Mouse (Mus musculus): Measurements from ENCODE around the gene Arhgdia. TPM values are rescaled to one million over a fixed set of nuclear protein-coding genes. Genes with fewer than 3 reads are reported as not detected.

Gene Arhgdia
- polyA plus RNA-seq, 1 experiment from 2014 or later: 559 TPM

DNA sequence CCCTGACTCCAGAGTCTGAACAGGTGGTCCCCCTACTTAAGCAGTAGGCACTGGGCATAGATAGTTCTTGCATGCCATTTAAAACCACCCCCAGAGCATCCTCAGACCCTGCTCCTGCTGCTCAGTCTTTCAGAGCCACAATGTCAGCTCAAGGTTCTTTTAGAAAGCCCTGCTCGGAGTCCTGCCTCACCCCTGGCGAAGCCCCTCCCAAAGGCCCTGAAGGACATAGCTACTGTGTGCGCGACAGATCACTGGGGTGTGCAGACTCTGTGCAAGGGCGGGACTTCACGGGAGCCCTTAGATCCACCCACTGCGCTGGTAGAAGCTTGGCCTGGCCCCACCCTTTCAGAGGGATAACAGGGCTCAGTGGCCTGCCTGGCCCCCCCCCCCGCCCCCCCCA is 27.8 kb upstream of the Arhgdia start:
- no peak overlapping the region for H3K27ac ChIP-seq
- H3K4me2 ChIP-seq (replicated peaks): peak overlapping the region; percentile 79
- no peaks in the 10 kb centered on the region for H3K27me3 ChIP-seq (replicated peaks)
- WGBS: 35% methylated on average over 8 of the region's 8 CpGs
- H3K9me3 ChIP-seq: no peaks in the 10 kb centered on the region
- peaks cover 24% of the 10 kb centered on the region for H3K4me1 ChIP-seq (replicated peaks)
- peak; percentile 79 for ATAC-seq
- peak overlapping the region; percentile 34; the same call in 1 of the 2 replicates for H3K4me3 ChIP-seq (replicated peaks)
- H3K36me3 ChIP-seq: peaks cover 38% of the 10 kb centered on the region
- H3K9ac ChIP-seq: peak overlapping the region; percentile 54; the same call in 1 of the 2 replicates

GRCm38 (mm10) chr11:120608241-120609034 is 27.0 kb upstream of the Arhgdia start, which contains the start of gene Npb:
Gene Npb (plus strand): TSS chr11:120608477.
- WGBS: 5% methylated on average over 45 of the region's 45 CpGs
- H3K4me2 ChIP-seq (replicated peaks): peak within 1 kb of the TSS; percentile 79
- peak; percentile 42 for ATAC-seq
- H3K36me3 ChIP-seq: peaks cover 33% of the 10 kb centered on the region
- peak within 1 kb of the TSS; percentile 34 for H3K4me3 ChIP-seq (replicated peaks)
- peak within 1 kb of the TSS; percentile 54 for H3K9ac ChIP-seq
- H3K27ac ChIP-seq: 0 out of 2 replicates have a peak within 1 kb of the TSS, but pooled peaks have one; percentile 22
- H3K4me1 ChIP-seq (replicated peaks): peaks cover 21% of the 10 kb centered on the region
- H3K27me3 ChIP-seq (replicated peaks): no peaks in the 10 kb centered on the region
- no peaks in the 10 kb centered on the region for H3K9me3 ChIP-seq

DNA sequence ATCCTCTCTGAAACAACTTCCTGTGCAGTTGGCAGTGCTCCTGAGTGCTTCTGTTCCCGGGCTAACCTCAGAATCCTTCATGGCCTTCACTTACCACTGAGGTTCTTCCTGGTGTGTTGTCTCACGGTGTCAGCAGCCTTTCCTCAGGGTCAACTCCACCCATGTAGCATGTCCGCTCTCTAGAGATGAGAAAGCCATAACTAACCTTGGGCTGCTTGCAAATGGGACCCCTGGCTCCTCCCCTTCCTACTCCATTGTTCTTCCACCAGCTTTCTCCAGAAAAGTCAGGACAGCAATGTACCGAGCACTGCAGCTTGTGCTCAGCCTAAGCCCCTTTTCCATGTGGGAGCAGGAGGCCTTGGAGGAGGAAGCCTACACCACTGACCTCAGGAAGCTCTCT is 25.3 kb upstream of the Arhgdia start:
- WGBS: 76% methylated on average over 4 of the region's 4 CpGs
- H3K36me3 ChIP-seq: peaks cover 17% of the 10 kb centered on the region
- no peak overlapping the region for H3K4me2 ChIP-seq (replicated peaks)
- ATAC-seq: no peak
- H3K27me3 ChIP-seq (replicated peaks): no peaks in the 10 kb centered on the region
- no peak overlapping the region for H3K4me3 ChIP-seq (replicated peaks)
- no peak overlapping the region for H3K27ac ChIP-seq
- H3K9me3 ChIP-seq: no peaks in the 10 kb centered on the region
- H3K9ac ChIP-seq: no peak overlapping the region
- H3K4me1 ChIP-seq (replicated peaks): peaks cover 21% of the 10 kb centered on the region

DNA sequence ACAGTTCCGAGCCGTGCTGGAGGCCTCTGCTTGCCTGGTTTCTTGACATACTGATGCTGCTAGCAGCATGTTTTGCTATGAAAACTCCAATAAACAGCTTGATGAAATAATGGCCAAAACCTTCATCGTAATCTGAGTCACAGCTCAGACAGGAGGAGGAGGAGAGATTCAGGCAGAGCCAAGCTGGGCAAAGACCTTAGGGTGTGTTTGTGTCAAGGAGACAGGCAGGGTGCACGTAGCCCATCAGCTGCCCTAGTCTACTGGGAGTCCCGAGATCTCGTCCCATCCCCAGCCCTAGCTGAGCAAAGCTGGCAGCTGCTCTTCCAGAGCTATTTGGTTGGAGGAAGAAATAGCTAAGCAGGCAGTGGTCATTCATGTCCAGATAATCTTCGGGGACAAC is 24.2 kb upstream of the Arhgdia start:
- H3K36me3 ChIP-seq: peaks cover 15% of the 10 kb centered on the region
- H3K27me3 ChIP-seq (replicated peaks): no peaks in the 10 kb centered on the region
- ATAC-seq: no peak
- H3K4me2 ChIP-seq (replicated peaks): no peak overlapping the region
- no peak overlapping the region for H3K9ac ChIP-seq
- no peaks in the 10 kb centered on the region for H3K9me3 ChIP-seq
- H3K4me3 ChIP-seq (replicated peaks): no peak overlapping the region
- H3K4me1 ChIP-seq (replicated peaks): peaks cover 21% of the 10 kb centered on the region
- WGBS: 88% methylated on average over 7 of the region's 7 CpGs
- H3K27ac ChIP-seq: no peak overlapping the region

DNA sequence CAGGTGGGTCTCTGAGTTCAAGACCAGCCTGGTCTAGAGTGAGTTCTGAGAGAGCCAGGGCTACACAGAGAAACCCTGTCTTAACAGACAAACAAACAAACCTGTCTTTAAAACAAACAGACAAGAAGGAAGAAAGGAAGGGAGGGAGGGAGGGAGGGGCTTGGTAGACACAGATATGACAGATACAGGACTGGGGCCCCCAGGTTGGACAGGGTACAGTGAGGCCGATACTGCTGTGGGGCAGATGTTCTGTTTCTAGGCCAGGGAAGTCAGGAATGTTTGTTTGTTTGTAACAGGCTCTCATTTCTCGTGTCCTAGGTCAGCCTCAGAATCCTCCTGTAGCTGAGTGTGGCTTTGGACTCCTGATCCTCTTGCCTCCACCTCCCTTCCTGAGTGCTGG is 22.1 kb upstream of the Arhgdia start:
- peaks cover 20% of the 10 kb centered on the region for H3K4me1 ChIP-seq (replicated peaks)
- H3K36me3 ChIP-seq: peaks cover 15% of the 10 kb centered on the region; the same call in 1 of the 2 replicates
- no peak overlapping the region for H3K4me3 ChIP-seq (replicated peaks)
- WGBS: 72% methylated on average over 2 of the region's 2 CpGs
- no peak for ATAC-seq
- no peaks in the 10 kb centered on the region for H3K27me3 ChIP-seq (replicated peaks)
- no peaks in the 10 kb centered on the region for H3K9me3 ChIP-seq
- no peak overlapping the region for H3K4me2 ChIP-seq (replicated peaks)
- H3K27ac ChIP-seq: no peak overlapping the region
- no peak overlapping the region for H3K9ac ChIP-seq

- ATAC-seq: no peak
Measured at GRCm38 (mm10) chr11:120600716-120601115, 19.3 kb upstream of the Arhgdia start.

GRCm38 (mm10) chr11:120598990-120599549 is 17.6 kb upstream of the Arhgdia start:
- ATAC-seq: no peak
- peaks cover 19% of the 10 kb centered on the region for H3K4me1 ChIP-seq (replicated peaks)
- H3K4me2 ChIP-seq (replicated peaks): peak overlapping the region; percentile 82
- no peaks in the 10 kb centered on the region for H3K9me3 ChIP-seq
- H3K36me3 ChIP-seq: peaks cover 29% of the 10 kb centered on the region
- peak overlapping the region; percentile 97 for H3K4me3 ChIP-seq (replicated peaks)
- 45% methylated on average over 17 of the region's 17 CpGs for WGBS
- peak overlapping the region; percentile 99 for H3K9ac ChIP-seq
- peak overlapping the region; percentile 75 for H3K27ac ChIP-seq
- H3K27me3 ChIP-seq (replicated peaks): no peaks in the 10 kb centered on the region

More at GRCm38 (mm10) chr11:120600716-120601115, 19.3 kb upstream of the Arhgdia start:
- 98% methylated on average over 3 of the region's 3 CpGs for WGBS
- H3K9me3 ChIP-seq: no peaks in the 10 kb centered on the region
- no peak overlapping the region for H3K9ac ChIP-seq
- H3K4me3 ChIP-seq (replicated peaks): no peak overlapping the region
- H3K4me2 ChIP-seq (replicated peaks): no peak overlapping the region
- no peak overlapping the region for H3K27ac ChIP-seq
- H3K4me1 ChIP-seq (replicated peaks): peaks cover 19% of the 10 kb centered on the region
- H3K36me3 ChIP-seq: peaks cover 25% of the 10 kb centered on the region
- no peaks in the 10 kb centered on the region for H3K27me3 ChIP-seq (replicated peaks)

GRCm38 (mm10) chr11:120598283-120598989 is 17.0 kb upstream of the Arhgdia start, which contains the start of the genes Alyref and Anapc11:
Gene Alyref (minus strand): TSS chr11:120598365.
Gene Anapc11 (plus strand): TSS chr11:120598421.
- Histone ChIP-seq H3K36me3 (peaks cover 34% of the 10 kb centered on the region), H3K4me3 (replicated peaks) (peak within 1 kb of the TSS; percentile 97), H3K4me2 (replicated peaks) (peak within 1 kb of the TSS; percentile 92), H3K27me3 (replicated peaks) (no peaks in the 10 kb centered on the region), H3K27ac (peak within 1 kb of the TSS; percentile 92), H3K9me3 (no peaks in the 10 kb centered on the region), H3K9ac (peak within 1 kb of the TSS; percentile 99), H3K4me1 (replicated peaks) (peaks cover 19% of the 10 kb centered on the region)
- peak; percentile 99 for ATAC-seq
- under 1% methylated on average over 87 of the region's 88 CpGs for WGBS

GRCm38 (mm10) chr11:120597240-120598235 is 16.1 kb upstream of the Arhgdia start:
- H3K9ac ChIP-seq: peak overlapping the region; percentile 99
- H3K27ac ChIP-seq: peak overlapping the region; percentile 92
- peak overlapping the region; percentile 92 for H3K4me2 ChIP-seq (replicated peaks)
- peak; percentile 53 for ATAC-seq
- 2% methylated on average over 99 of the region's 99 CpGs for WGBS
- no peaks in the 10 kb centered on the region for H3K9me3 ChIP-seq
- H3K4me3 ChIP-seq (replicated peaks): peak overlapping the region; percentile 97
- H3K36me3 ChIP-seq: peaks cover 41% of the 10 kb centered on the region
- no peaks in the 10 kb centered on the region for H3K27me3 ChIP-seq (replicated peaks)
- peaks cover 19% of the 10 kb centered on the region for H3K4me1 ChIP-seq (replicated peaks)

- Histone ChIP-seq H3K4me3 (replicated peaks) (no peak overlapping the region), H3K36me3 (peaks cover 37% of the 10 kb centered on the region), H3K27me3 (replicated peaks) (no peaks in the 10 kb centered on the region), H3K9me3 (no peaks in the 10 kb centered on the region), H3K4me2 (replicated peaks) (no peak overlapping the region), H3K4me1 (replicated peaks) (no peaks in the 10 kb centered on the region), H3K27ac (no peak overlapping the region), H3K9ac (no peak overlapping the region)
- 87% methylated on average over 6 of the region's 6 CpGs for WGBS
- no peak for ATAC-seq
Measured at GRCm38 (mm10) chr11:120588531-120588930, 7.1 kb upstream of the Arhgdia start.

DNA sequence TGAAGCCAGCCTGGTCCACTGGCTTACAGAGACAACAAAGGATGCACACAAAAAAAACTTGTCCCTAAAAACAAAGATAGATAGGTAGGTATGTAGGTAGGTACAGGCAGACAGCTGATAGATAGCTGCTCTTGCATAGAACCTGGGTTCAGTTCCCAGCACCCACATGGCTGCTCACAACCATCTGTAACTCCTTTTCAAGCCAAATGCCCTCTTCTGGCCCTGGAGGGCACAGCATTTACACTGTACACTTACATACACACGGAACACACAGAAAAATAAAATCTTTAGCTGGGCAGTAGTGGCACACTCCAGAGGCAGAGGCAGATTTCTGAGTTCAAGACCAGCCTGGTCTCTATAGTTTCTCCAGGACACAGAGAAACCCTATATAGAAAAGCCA is 2.5 kb upstream of the Arhgdia start:
- whole genome bisulfite sequencing: 100% methylated on average over 1 of the region's 1 CpGs
- no peak for ATAC-seq
- Histone ChIP-seq H3K4me3 (replicated peaks) (no peak overlapping the region), H3K9ac (no peak overlapping the region), H3K27me3 (replicated peaks) (no peaks in the 10 kb centered on the region), H3K4me1 (replicated peaks) (peaks cover 15% of the 10 kb centered on the region), H3K4me2 (replicated peaks) (no peak overlapping the region), H3K9me3 (no peaks in the 10 kb centered on the region), H3K36me3 (peaks cover 24% of the 10 kb centered on the region), H3K27ac (no peak overlapping the region)

Data from intestine, embryonic 15.5 days (tissue).